Mouse (Mus musculus): ENCODE data around the gene Kif3c. TPM values are rescaled to one million over a fixed set of nuclear protein-coding genes. Genes with fewer than 3 reads are reported as not detected.

The Kif3c gene
- total RNA-seq (2023), result 1 to 10 TPM; 7.3 to 8.4 TPM

DNA sequence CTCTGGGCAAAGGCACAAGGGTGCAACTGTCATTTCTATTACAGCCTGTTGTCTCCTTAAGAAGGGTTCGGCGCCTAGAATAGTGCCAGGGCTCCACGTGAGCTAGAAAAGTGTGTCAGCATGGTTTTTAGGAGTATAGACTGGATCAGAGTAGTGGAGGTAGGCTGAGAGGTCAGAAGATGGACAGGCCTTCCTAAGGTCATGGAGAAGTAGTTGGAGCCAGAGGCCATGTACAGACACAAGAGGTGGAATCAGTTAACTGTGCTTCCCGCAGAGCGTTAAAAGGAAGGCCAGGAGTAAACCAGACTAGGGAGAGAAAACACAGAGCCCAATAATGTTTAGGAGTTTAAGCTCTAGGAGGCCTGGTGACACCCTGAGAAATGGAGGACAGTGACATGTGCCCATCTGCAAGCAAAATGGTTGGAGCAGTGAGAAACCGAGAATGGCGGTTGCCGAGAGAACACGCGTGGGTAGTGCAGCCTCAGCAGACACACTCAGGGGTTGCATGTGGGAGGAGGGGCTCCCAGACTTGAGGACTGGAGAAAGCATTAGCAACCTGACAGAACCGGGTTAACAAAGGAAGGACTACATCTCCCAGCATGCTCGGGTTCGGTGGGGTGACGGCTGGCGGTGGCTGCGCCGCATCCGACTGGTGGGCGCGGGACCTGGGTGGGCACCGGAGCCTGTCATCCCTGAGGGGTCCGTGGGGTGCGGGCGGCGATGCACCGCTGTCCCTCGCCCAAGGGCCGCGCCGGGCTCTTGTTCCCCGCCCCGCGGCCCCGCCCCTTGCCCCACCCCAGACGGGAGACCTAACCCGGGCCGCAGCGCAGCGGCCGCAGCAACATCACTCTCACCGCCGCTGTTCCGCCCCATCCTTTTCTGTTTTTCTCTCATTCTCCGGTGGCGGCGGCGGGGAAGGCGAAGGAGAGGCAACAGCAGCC, at the start of gene Kif3c:
TSS of gene Kif3c (plus strand) at position 625 of the 941 bp plus-strand sequence.

GRCm38 (mm10) chr12:3426530-3427034, 61.6 kb downstream of the Kif3c start, which contains the start of gene Asxl2:
Gene Asxl2, plus strand, starts transcription at chr12:3426857.

Other genes starting within 250 kb of the Kif3c start
- 10 to 100 TPM; 98.0 to 98.4 TPM for gene Rab10, start 55.2 kb upstream of the Kif3c start, total RNA-seq (2023)
- 10 to 100 TPM; 45.3 to 48.7 TPM for gene Asxl2, start 61.7 kb downstream of the Kif3c start, total RNA-seq (2023)
- 10 to 100 TPM; 19.9 to 21.0 TPM for gene Dtnb, start 207.2 kb downstream of the Kif3c start, total RNA-seq (2023)

All from monocyte, adult 59 days (primary cell).